Mouse (Mus musculus) WW6 (cell line): ENCODE data around the gene Svip.

ENCODE experiments used
- DNase-seq: peaks from one replicate; pipeline ENCODE4 v3.0.0-alpha.2; 2013; ENCODE audit warnings: low read depth, low spot score

The Svip gene

GRCm38 (mm10) chr7:51962219-51962952, 43.4 kb downstream of the Svip start:
- DNase-seq = no peak

- DNase-seq = no peak
These were observed 45.0 kb downstream of the Svip start for GRCm38 (mm10) chr7:51960698-51961374.

- no peak for DNase-seq
These were observed 48.1 kb downstream of the Svip start for GRCm38 (mm10) chr7:51957766-51958165.

- DNase-seq = no peak
These were observed 50.3 kb downstream of the Svip start for GRCm38 (mm10) chr7:51955424-51956041.
